Mouse (Mus musculus) bone marrow macrophage, adult 2 months (primary cell): ENCODE measurements around the gene Aip.

Source experiments
- CTCF ChIP-seq: IDR thresholded peaks from 2 replicates; pipeline ENCODE4 v1.5.1; 2012; ENCODE audit warnings: low read depth, mild to moderate bottlenecking, low read length, moderate library complexity
- POLR2A ChIP-seq: IDR thresholded peaks from 2 replicates; pipeline ENCODE4 v1.6.1; 2012; ENCODE audit warnings: mild to moderate bottlenecking, low read depth, low read length, borderline replicate concordance

- TF ChIP-seq POLR2A (no peak), CTCF (no peak)
Measured at GRCm38 (mm10) chr19:4088146-4088545, 37.5 kb downstream of the Aip start.
